Mouse (Mus musculus) lung, embryonic 16.5 days (tissue): ENCODE measurements around the gene Gm35549. TPM values are rescaled to one million over a fixed set of nuclear protein-coding genes. Genes with fewer than 3 reads are reported as not detected.
"Not testable (repeated sequence)": the region's sequence is repeated elsewhere in the genome, so short reads cannot be mapped to it uniquely, and the experiment has no call there.

Source experiments
- ATAC-seq: fragments of 200-750 bp; cut with Nextera tagmentation; 2 replicates; pipeline ENCODE4 v1.8.0; 2017; ENCODE audit warnings: low read depth, mild to moderate bottlenecking, moderate library complexity
- H3K27ac ChIP-seq: fragments of 300-500 bp; sonication (generic); 2 replicates; pipeline ENCODE4 v1.5.1; 2014; ENCODE audit warnings: mild to moderate bottlenecking, control low read depth, low read length
- H3K27me3 ChIP-seq: fragments of 300-500 bp; sonication (generic); 2 replicates; pipeline ENCODE4 v1.6.1; 2014; ENCODE audit warnings: low read depth, low read length, mixed read lengths; ENCODE audit not compliant: control insufficient read depth, insufficient read depth
- H3K36me3 ChIP-seq: fragments of 300-500 bp; sonication (generic); 2 replicates; pipeline ENCODE4 v1.6.1; 2014; ENCODE audit warnings: low read length; ENCODE audit not compliant: control insufficient read depth, insufficient read depth
- H3K4me1 ChIP-seq: fragments of 300-500 bp; sonication (generic); replicated peaks from 2 replicates; pipeline ENCODE4 v1.6.1; 2014; ENCODE audit warnings: low read length, mixed read lengths; ENCODE audit not compliant: control insufficient read depth, insufficient read depth
- H3K4me2 ChIP-seq: fragments of 300-500 bp; sonication (generic); 2 replicates; pipeline ENCODE4 v1.6.1; 2014; ENCODE audit warnings: low read depth, low read length, control low read depth
- H3K4me3 ChIP-seq: fragments of 300-500 bp; sonication (generic); 2 replicates; pipeline ENCODE4 v1.5.1; 2014; ENCODE audit warnings: mild to moderate bottlenecking, low read length, control low read depth
- H3K9ac ChIP-seq: fragments of 300-500 bp; sonication (generic); 2 replicates; pipeline ENCODE4 v1.6.1; 2014; ENCODE audit warnings: low read length, control low read depth
- H3K9me3 ChIP-seq: fragments of 300-500 bp; sonication (generic); 2 replicates; pipeline ENCODE4 v1.6.1; 2016; ENCODE audit warnings: low read length; ENCODE audit not compliant: control insufficient read depth
- WGBS: fragments of 180-500 bp; shearing (Covaris S2); extraction: QIAGEN DNeasy Blood & Tissue Kit; methylation state at CpG from one replicate; pipeline ENCODE4 v1.1.7; 2014; 5-methylcytosine and 5-hydroxymethylcytosine counted together
- polyA plus RNA-seq: library from polyadenylated mRNA; unstranded; fragments of >200 nt; fragmentation: Nextera tagmentation; extraction: Ambion mirVana; gene quantifications from 2 replicates; pipeline ENCODE4 v1.2.1, GENCODE M21; 2015

Gm35549 gene
- polyA plus RNA-seq, 1 experiment from 2014 or later = 0.44 TPM

DNA sequence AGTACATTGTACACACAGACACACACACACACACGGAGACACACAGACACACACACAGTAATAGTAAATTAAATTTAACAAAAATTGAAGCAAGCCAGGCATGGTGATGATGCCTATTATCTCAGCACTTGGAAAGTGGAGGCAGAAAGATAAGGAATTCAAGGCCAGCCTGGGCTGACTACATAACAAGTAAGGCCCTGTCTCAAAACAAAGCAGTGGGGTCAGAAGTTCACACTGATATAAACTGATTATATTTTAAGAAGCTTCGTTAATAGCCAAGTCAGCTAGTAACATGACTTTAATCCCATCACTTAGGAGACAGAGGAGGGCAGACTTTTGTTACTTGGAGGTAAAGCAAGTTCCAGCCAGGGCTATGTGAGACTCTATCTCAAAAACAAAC is 19.9 kb upstream of the Gm35549 start:
- no peaks in the 10 kb centered on the region for H3K27me3 ChIP-seq
- peaks cover 15% of the 10 kb centered on the region for H3K4me1 ChIP-seq
- WGBS = 55% methylated on average over 2 of the region's 2 CpGs
- H3K4me3 ChIP-seq = no peak overlapping the region
- H3K9ac ChIP-seq = no peak overlapping the region
- peaks cover 38% of the 10 kb centered on the region for H3K36me3 ChIP-seq
- no peak for ATAC-seq
- no peak overlapping the region for H3K27ac ChIP-seq
- no peak overlapping the region for H3K4me2 ChIP-seq
- peaks cover 30% of the 10 kb centered on the region for H3K9me3 ChIP-seq

DNA sequence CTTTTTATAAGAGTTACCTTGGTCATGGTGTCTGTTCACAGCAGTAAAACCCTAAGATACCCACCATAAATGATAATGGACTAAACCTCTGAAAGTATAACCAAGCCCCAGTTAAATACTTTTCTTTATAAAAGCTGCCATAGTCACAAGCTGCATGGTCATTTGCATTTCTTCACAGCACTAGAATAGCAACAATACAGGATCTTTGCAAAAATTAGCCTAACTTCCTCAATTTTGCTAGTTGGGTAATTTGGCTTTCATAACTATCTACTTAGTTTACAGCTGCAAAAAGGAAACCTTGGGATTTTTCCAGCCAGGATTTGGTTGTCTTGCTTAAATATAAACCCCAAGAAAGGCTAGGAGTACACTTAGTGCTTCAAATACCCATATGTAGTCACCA is 16.9 kb upstream of the Gm35549 start:
- Histone ChIP-seq H3K9ac (no peak overlapping the region), H3K9me3 (peaks cover 28% of the 10 kb centered on the region), H3K4me3 (no peak overlapping the region), H3K27ac (no peak overlapping the region), H3K36me3 (peaks cover 64% of the 10 kb centered on the region), H3K4me2 (no peak overlapping the region), H3K27me3 (no peaks in the 10 kb centered on the region), H3K4me1 (peaks cover 15% of the 10 kb centered on the region)
- no peak for ATAC-seq

DNA sequence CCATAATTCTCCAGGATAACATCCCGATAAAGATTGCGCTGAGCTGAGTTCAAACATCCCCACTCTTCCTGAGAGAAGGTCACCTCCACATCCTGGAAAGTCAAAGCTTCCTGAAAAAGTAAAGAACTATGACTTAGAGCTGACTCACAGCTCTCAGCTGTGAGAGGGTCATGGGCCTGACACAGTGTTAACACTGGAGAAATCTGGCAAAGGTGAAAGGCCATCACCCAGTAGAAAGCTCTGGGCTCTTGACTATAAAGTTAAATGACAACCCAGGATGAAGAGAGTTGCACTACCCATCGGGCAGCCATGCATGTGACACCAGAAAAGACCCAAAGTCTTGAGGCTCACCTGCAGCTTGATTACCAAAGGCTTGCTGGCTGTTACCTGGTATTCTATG is 12.9 kb upstream of the Gm35549 start:
- no peak overlapping the region for H3K4me2 ChIP-seq
- H3K36me3 ChIP-seq = peaks cover 92% of the 10 kb centered on the region
- H3K27ac ChIP-seq = no peak overlapping the region
- H3K9me3 ChIP-seq = peaks cover 32% of the 10 kb centered on the region
- ATAC-seq = no peak
- H3K27me3 ChIP-seq = no peaks in the 10 kb centered on the region
- WGBS = 98% methylated on average over 3 of the region's 3 CpGs
- H3K4me3 ChIP-seq = no peak overlapping the region
- H3K4me1 ChIP-seq = no peaks in the 10 kb centered on the region
- no peak overlapping the region for H3K9ac ChIP-seq

DNA sequence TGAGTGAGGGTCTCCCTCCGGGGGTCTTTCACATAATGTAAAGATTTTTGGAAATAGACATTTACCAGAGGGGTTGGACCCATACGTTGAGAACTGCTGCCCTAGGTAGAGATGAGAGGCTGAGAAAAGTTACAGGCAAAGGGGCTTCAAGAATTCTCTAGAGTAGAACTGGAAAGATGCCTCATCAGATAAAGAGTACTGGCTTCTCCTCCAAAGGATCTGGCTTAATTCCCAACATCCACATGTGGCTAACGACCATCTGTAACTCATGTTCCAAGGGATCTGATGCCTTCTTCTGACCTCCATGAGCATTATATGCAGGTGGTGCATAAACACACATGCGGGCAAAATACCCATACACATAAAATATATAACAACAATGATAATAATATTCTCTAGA is 11.8 kb upstream of the Gm35549 start:
- H3K27me3 ChIP-seq = no peaks in the 10 kb centered on the region
- no peak overlapping the region for H3K4me2 ChIP-seq
- no peaks in the 10 kb centered on the region for H3K4me1 ChIP-seq
- WGBS = 94% methylated on average over 4 of the region's 4 CpGs
- H3K36me3 ChIP-seq = peaks cover 92% of the 10 kb centered on the region
- H3K9me3 ChIP-seq = peaks cover 23% of the 10 kb centered on the region
- H3K27ac ChIP-seq = no peak overlapping the region
- no peak overlapping the region for H3K4me3 ChIP-seq
- no peak overlapping the region for H3K9ac ChIP-seq
- no peak for ATAC-seq

DNA sequence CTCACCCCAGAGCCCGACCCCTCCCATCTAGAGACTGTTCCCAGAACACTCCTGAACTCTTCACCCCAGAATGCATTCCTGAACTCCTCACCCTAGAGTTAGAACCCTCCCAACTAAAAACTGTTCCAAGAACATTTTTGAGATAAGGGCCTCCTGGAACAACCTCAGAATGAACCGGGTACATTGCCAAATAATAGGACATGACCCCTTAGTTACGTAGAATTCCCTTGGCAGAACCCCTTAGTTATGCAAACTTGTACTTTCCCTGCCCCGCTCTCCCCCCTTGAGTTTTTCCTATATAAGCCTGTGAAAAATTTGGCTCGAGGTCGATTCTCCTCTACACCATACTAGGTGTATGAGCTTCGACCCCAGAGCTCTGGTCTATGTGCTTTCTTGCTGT is 11.3 kb upstream of the Gm35549 start:
- WGBS = 58% methylated on average over 2 of the region's 7 CpGs
- ATAC-seq, H3K9ac ChIP-seq: not testable (repeated sequence)

DNA sequence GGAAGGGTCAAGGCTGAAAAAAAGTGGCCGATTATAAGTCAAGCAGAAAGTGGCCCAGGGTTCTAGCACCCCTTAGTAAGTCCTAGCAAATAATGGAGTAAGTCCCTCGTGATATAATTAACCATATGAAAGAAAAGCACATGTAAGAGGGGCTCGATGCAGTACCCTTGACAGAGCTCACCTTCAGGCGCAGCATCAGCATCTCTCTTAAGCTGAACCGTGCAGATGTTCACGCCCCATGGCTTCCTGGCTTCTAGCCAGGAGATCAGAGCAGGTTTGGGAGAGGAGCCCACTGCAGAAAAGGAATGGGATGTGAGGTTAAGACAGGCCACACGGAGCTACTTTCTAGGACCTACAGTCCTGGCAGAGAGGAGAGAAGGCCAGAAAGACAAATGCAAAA is 10.7 kb upstream of the Gm35549 start:
- no peak overlapping the region for H3K4me2 ChIP-seq
- WGBS = 87% methylated on average over 7 of the region's 7 CpGs

More for the DNA sequence above, 11.3 kb upstream of the Gm35549 start:
- H3K4me1 ChIP-seq, H3K4me2 ChIP-seq, H3K4me3 ChIP-seq, H3K27ac ChIP-seq, H3K27me3 ChIP-seq: not testable (repeated sequence)
- peaks cover 21% of the 10 kb centered on the region for H3K9me3 ChIP-seq
- peaks cover 92% of the 10 kb centered on the region for H3K36me3 ChIP-seq

DNA sequence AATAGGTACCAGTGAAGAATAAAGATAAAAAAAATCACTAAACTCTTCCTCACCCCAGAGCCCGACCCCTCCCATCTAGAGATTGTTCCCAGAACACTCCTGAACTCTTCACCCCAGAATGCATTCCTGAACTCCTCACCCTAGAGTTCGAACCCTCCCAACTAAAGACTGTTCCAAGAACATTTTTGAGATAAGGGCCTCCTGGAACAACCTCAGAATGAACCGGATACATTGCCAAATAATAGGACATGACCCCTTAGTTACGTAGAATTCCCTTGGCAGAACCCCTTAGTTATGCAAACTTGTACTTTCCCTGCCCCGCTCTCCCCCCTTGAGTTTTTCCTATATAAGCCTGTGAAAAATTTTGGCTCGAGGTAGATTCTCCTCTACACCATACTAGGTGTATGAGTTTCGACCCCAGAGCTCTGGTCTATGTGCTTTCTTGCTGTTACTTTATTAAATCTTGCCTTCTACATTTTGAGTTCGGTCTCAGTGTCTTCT is 4.0 kb upstream of the Gm35549 start:
- not testable (repeated sequence) for H3K9me3 ChIP-seq, H3K4me3 ChIP-seq, H3K27me3 ChIP-seq, H3K27ac ChIP-seq, H3K4me1 ChIP-seq, H3K4me2 ChIP-seq, ATAC-seq, H3K9ac ChIP-seq
- H3K36me3 ChIP-seq = peaks cover 43% of the 10 kb centered on the region
- 71% methylated on average over 7 of the region's 8 CpGs for WGBS

More for the DNA sequence above, 10.7 kb upstream of the Gm35549 start:
- Histone ChIP-seq H3K4me3 (no peak overlapping the region), H3K4me1 (no peaks in the 10 kb centered on the region), H3K9ac (no peak overlapping the region), H3K9me3 (peaks cover 15% of the 10 kb centered on the region), H3K27ac (no peak overlapping the region), H3K27me3 (no peaks in the 10 kb centered on the region), H3K36me3 (peaks cover 92% of the 10 kb centered on the region)
- no peak for ATAC-seq

DNA sequence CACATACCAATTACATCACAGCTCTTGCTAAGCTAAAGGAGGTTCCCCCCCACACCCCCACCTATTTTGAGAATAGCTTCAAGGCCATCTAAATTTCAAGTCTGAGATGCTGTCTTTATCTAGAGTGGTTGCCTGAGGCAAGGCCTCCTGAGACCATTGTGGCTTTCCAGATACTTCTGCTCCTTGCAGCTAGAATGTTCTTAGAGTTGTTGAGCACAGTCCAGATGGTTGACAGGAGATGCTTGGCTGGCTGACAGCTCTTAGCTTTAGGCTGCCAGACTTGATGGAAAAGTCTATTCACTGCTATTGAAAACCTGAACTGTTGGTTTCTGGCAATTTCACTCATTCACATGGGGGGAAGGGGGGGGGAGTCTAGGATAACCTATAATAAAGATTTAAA is 2.3 kb upstream of the Gm35549 start:
- no peak overlapping the region for H3K4me3 ChIP-seq
- peaks cover 8% of the 10 kb centered on the region for H3K9me3 ChIP-seq
- H3K27ac ChIP-seq = no peak overlapping the region
- ATAC-seq = peak; percentile 61
- peaks cover 26% of the 10 kb centered on the region for H3K36me3 ChIP-seq
- no peak overlapping the region for H3K9ac ChIP-seq
- no peaks in the 10 kb centered on the region for H3K27me3 ChIP-seq
- H3K4me2 ChIP-seq = no peak overlapping the region
- no peaks in the 10 kb centered on the region for H3K4me1 ChIP-seq

DNA sequence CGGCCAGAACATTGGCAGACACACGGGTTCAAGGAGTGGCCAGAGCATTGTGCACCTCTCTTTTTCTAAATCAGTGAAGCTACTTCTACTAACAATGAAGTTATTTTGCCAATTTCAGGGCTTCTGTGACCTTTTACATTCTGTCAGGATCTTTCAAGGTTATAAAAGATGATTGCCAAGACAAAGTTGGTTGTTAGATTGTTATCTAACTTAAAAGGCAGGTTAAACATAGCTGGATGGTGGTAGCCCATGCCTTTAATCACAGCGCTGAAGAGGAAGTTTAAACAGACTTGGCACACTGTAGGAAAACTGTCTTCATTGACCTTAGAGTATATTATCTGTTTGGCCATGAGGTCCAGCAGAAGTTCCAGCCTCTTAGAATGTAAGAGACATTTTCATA is 1.8 kb upstream of the Gm35549 start:
- H3K4me1 ChIP-seq = no peaks in the 10 kb centered on the region
- no peak for ATAC-seq
- no peak overlapping the region for H3K4me3 ChIP-seq
- peaks cover 21% of the 10 kb centered on the region for H3K36me3 ChIP-seq
- H3K4me2 ChIP-seq = no peak overlapping the region
- no peak overlapping the region for H3K9ac ChIP-seq
- 74% methylated on average over 3 of the region's 3 CpGs for WGBS
- peaks cover 8% of the 10 kb centered on the region for H3K9me3 ChIP-seq
- no peaks in the 10 kb centered on the region for H3K27me3 ChIP-seq
- H3K27ac ChIP-seq = no peak overlapping the region

DNA sequence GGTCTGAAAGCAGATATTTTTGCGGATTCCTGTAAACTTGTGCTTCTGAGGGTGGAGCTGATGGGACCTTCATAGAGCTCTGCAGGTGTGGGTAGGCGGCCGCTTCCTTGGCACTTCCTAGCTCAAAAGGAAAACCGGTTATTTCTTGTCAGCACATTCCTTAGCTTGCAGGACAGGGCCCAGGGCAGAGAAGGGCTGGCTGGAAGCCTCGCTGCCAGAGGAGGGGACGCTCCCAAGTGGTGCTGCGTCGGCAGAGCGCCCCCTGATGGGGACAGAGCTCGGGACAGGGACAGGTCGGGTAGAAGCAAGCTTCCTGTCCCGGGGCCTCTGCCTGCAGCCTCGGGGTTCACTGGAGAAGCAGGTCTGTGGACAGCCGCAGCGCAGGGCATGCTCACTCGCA is 6.2 kb downstream of the Gm35549 start:
- H3K4me2 ChIP-seq = peak overlapping the region; percentile 35
- peak; percentile 92 for ATAC-seq
- H3K9ac ChIP-seq = peak overlapping the region; percentile 53
- H3K36me3 ChIP-seq = peaks cover 2% of the 10 kb centered on the region; the same call in 1 of the 2 replicates
- no peaks in the 10 kb centered on the region for H3K27me3 ChIP-seq
- peak overlapping the region; percentile 88 for H3K27ac ChIP-seq
- 19% methylated on average over 16 of the region's 16 CpGs for WGBS
- no peaks in the 10 kb centered on the region for H3K9me3 ChIP-seq
- H3K4me1 ChIP-seq = peaks cover 10% of the 10 kb centered on the region
- peak overlapping the region; percentile 18; the same call in 1 of the 2 replicates for H3K4me3 ChIP-seq
